Mouse (Mus musculus) cerebellum, adult (tissue): Measurements from ENCODE around the gene Pfkfb3.

Source experiments
- ATAC-seq: cut with Nextera tagmentation; 2 replicates; pipeline ENCODE4 v1.9.2; 2017; ENCODE audit warnings: mild to moderate bottlenecking, moderate library complexity, mixed read lengths; ENCODE audit not compliant: insufficient number of reproducible peaks, low FRiP score, low TSS enrichment

Gene Pfkfb3

GRCm38 (mm10) chr2:11553471-11554400, at the start of gene Pfkfb3:
Gene Pfkfb3, minus strand, starts transcription at chr2:11554077.
- peak; percentile 84 for ATAC-seq

- ATAC-seq, result peak; percentile 97
Measured at GRCm38 (mm10) chr2:11602506-11603489, 48.9 kb upstream of the Pfkfb3 start.

- ATAC-seq, result no peak
Measured at GRCm38 (mm10) chr2:11601795-11602194, 47.9 kb upstream of the Pfkfb3 start.

- ATAC-seq, result no peak
Measured at GRCm38 (mm10) chr2:11597906-11598305, 44.0 kb upstream of the Pfkfb3 start.

GRCm38 (mm10) chr2:11596690-11597089, 42.8 kb upstream of the Pfkfb3 start:
- ATAC-seq, result no peak

- ATAC-seq, result no peak
Measured at GRCm38 (mm10) chr2:11587996-11588395, 34.1 kb upstream of the Pfkfb3 start.

GRCm38 (mm10) chr2:11579399-11579798, 25.5 kb upstream of the Pfkfb3 start:
- no peak for ATAC-seq

- no peak for ATAC-seq
Measured at GRCm38 (mm10) chr2:11578187-11578586, 24.3 kb upstream of the Pfkfb3 start.

GRCm38 (mm10) chr2:11573684-11574083, 19.8 kb upstream of the Pfkfb3 start:
- no peak for ATAC-seq

- no peak for ATAC-seq
Measured at GRCm38 (mm10) chr2:11571004-11571535, 17.2 kb upstream of the Pfkfb3 start.

GRCm38 (mm10) chr2:11568471-11568870, 14.6 kb upstream of the Pfkfb3 start:
- ATAC-seq, result no peak

GRCm38 (mm10) chr2:11567781-11568362, 14.0 kb upstream of the Pfkfb3 start:
- no peak for ATAC-seq

- no peak for ATAC-seq
Measured at GRCm38 (mm10) chr2:11566898-11567297, 13.0 kb upstream of the Pfkfb3 start.

- no peak for ATAC-seq
Measured at GRCm38 (mm10) chr2:11566241-11566640, 12.4 kb upstream of the Pfkfb3 start.

GRCm38 (mm10) chr2:11564768-11565167, 10.9 kb upstream of the Pfkfb3 start:
- ATAC-seq, result no peak

GRCm38 (mm10) chr2:11563256-11563655, 9.4 kb upstream of the Pfkfb3 start:
- no peak for ATAC-seq

- ATAC-seq, result no peak
Measured at GRCm38 (mm10) chr2:11558654-11559053, 4.8 kb upstream of the Pfkfb3 start.

GRCm38 (mm10) chr2:11557244-11557643, 3.4 kb upstream of the Pfkfb3 start:
- ATAC-seq, result no peak

- ATAC-seq, result no peak
Measured at GRCm38 (mm10) chr2:11555316-11555715, 1.4 kb upstream of the Pfkfb3 start.

- peak; percentile 26; the same call in 1 of the 2 replicates for ATAC-seq
Measured at GRCm38 (mm10) chr2:11552966-11553451, 868 bp downstream of the Pfkfb3 start.
